Mouse (Mus musculus) MEL (cell line): Measurements from ENCODE around the gene Ciita. TPM values are rescaled to one million over a fixed set of nuclear protein-coding genes. Genes with fewer than 3 reads are reported as not detected.

ENCODE experiments used
- DNase-seq: peaks from one replicate; pipeline ENCODE4 v3.0.0; 2011; ENCODE audit warnings: low read depth, low spot score
- H3K27ac ChIP-seq: 2 replicates; pipeline ENCODE4 v1.5.1; 2012; ENCODE audit warnings: low read depth, mild to moderate bottlenecking, control low read depth, low read length, moderate library complexity; ENCODE audit not compliant: control insufficient read depth
- H3K27me3 ChIP-seq, 2 experiments: fragments of 150-350 bp in 1 of 2; sonication (generic) in 1 of 2; 2 replicates each; pipeline ENCODE4 v1.6.1; 2012; ENCODE audit warnings: low read length in 2 of 2, mild to moderate bottlenecking in 2 of 2, improper control_type of control experiment in 1 of 2, moderate library complexity in 1 of 2; ENCODE audit not compliant: insufficient read depth in 2 of 2, control insufficient read depth in 1 of 2
- H3K36me3 ChIP-seq, 2 experiments: 2 replicates each; pipeline ENCODE4 v1.6.1; 2012 to 2014; ENCODE audit warnings: low read length in 2 of 2, improper control_type of control experiment in 1 of 2, inconsistent platforms in 1 of 2, mild to moderate bottlenecking in 1 of 2; ENCODE audit not compliant: insufficient read depth in 2 of 2, control insufficient read depth in 1 of 2
- H3K4me1 ChIP-seq, 2 experiments: fragments of 150-350 bp in 1 of 2; sonication (generic) in 1 of 2; 2 replicates each; pipeline ENCODE4 v1.6.1; 2012; ENCODE audit warnings: low read length in 2 of 2, improper control_type of control experiment in 1 of 2, mild to moderate bottlenecking in 1 of 2; ENCODE audit not compliant: insufficient read depth in 2 of 2, control insufficient read depth in 1 of 2
- H3K4me3 ChIP-seq, 2 experiments: fragments of 150-350 bp in 1 of 2; sonication (generic) in 1 of 2; 2 replicates each; pipeline ENCODE4 v1.5.1; 2012; ENCODE audit warnings: low read depth in 2 of 2, low read length in 2 of 2, mild to moderate bottlenecking in 2 of 2, moderate library complexity in 2 of 2, control low read depth in 1 of 2, improper control_type of control experiment in 1 of 2; ENCODE audit not compliant: control insufficient read depth in 1 of 2, insufficient read depth in 1 of 2
- H3K79me2 ChIP-seq: 2 replicates; pipeline ENCODE4 v1.6.1; 2012; ENCODE audit warnings: mild to moderate bottlenecking, low read length, moderate library complexity; ENCODE audit not compliant: control insufficient read depth, poor library complexity, insufficient read depth
- H3K9ac ChIP-seq: 2 replicates; pipeline ENCODE4 v1.6.1; 2012; ENCODE audit warnings: low read depth, mild to moderate bottlenecking, control low read depth, low read length, moderate library complexity; ENCODE audit not compliant: control insufficient read depth, poor library complexity, severe bottlenecking
- H3K9me3 ChIP-seq: fragments of 150-350 bp; sonication (generic); replicated peaks from 2 replicates; pipeline ENCODE4 v1.6.1; 2012; ENCODE audit warnings: mild to moderate bottlenecking, low read length, improper control_type of control experiment, moderate library complexity; ENCODE audit not compliant: insufficient read depth
- BHLHE40 ChIP-seq: IDR thresholded peaks from 2 replicates; pipeline ENCODE4 v1.6.1; 2012; ENCODE audit warnings: low read depth, mild to moderate bottlenecking, inconsistent platforms, low read length, improper control_type of control experiment, borderline replicate concordance
- CHD2 ChIP-seq: IDR thresholded peaks from 2 replicates; pipeline ENCODE4 v1.6.1; 2011; ENCODE audit warnings: low read length, improper control_type of control experiment
- CTCF ChIP-seq, 3 experiments: IDR thresholded peaks in 2 of 3; conservative IDR thresholded peaks in 1 of 3; 2 replicates each; pipeline ENCODE4 v1.5.1; 2011 to 2012; ENCODE audit warnings: low read length in 3 of 3, low read depth in 2 of 3, mild to moderate bottlenecking in 2 of 3, improper control_type of control experiment in 1 of 3, inconsistent platforms in 1 of 3, mixed read lengths in 1 of 3, moderate library complexity in 1 of 3; ENCODE audit not compliant: control insufficient read depth in 1 of 3, insufficient read depth in 1 of 3, poor library complexity in 1 of 3, severe bottlenecking in 1 of 3
- E2F4 ChIP-seq: IDR thresholded peaks from 2 replicates; pipeline ENCODE4 v1.6.1; 2011; ENCODE audit warnings: low read depth, low read length, improper control_type of control experiment, borderline replicate concordance
- ELF1 ChIP-seq: IDR thresholded peaks from 2 replicates; pipeline ENCODE4 v1.6.1; 2014; ENCODE audit warnings: low read depth, mild to moderate bottlenecking, inconsistent platforms, low read length, improper control_type of control experiment, moderate library complexity
- ETS1 ChIP-seq: IDR thresholded peaks from 2 replicates; pipeline ENCODE4 v1.6.1; 2012; ENCODE audit warnings: low read depth, mild to moderate bottlenecking, inconsistent platforms, low read length, improper control_type of control experiment, moderate library complexity
- GATA1 ChIP-seq: IDR thresholded peaks from 2 replicates; pipeline ENCODE4 v1.6.1; 2011; ENCODE audit warnings: low read depth, low read length, improper control_type of control experiment
- HCFC1 ChIP-seq: IDR thresholded peaks from 2 replicates; pipeline ENCODE4 v1.6.1; 2012; ENCODE audit warnings: low read depth, mild to moderate bottlenecking, inconsistent platforms, low read length, improper control_type of control experiment, moderate library complexity
- JUND ChIP-seq: IDR thresholded peaks from 2 replicates; pipeline ENCODE4 v1.6.1; 2011; ENCODE audit warnings: low read depth, mild to moderate bottlenecking, improper control_type of control experiment, low read length
- MEF2A ChIP-seq: IDR thresholded peaks from 2 replicates; pipeline ENCODE4 v1.6.1; 2014; ENCODE audit warnings: low read depth, mild to moderate bottlenecking, inconsistent platforms, low read length, improper control_type of control experiment; ENCODE audit not compliant: poor library complexity, insufficient replicate concordance, severe bottlenecking; ENCODE audit errors: extremely low read depth
- MYB ChIP-seq: IDR thresholded peaks from 2 replicates; pipeline ENCODE4 v1.6.1; 2011; ENCODE audit warnings: mild to moderate bottlenecking, low read depth, low read length, improper control_type of control experiment
- MYC ChIP-seq: IDR thresholded peaks from 2 replicates; pipeline ENCODE4 v1.6.1; 2011; ENCODE audit warnings: low read depth, mild to moderate bottlenecking, low read length, improper control_type of control experiment, moderate library complexity
- NRF1 ChIP-seq: IDR thresholded peaks from 2 replicates; pipeline ENCODE4 v1.6.1; 2014; ENCODE audit warnings: low read depth, mild to moderate bottlenecking, inconsistent platforms, low read length, improper control_type of control experiment, moderate library complexity; ENCODE audit not compliant: poor library complexity, insufficient read depth, severe bottlenecking
- POLR2A ChIP-seq, 2 experiments: IDR thresholded peaks; 2 replicates each; pipeline ENCODE4 v1.6.1; 2011 to 2012; ENCODE audit warnings: low read length in 2 of 2, mild to moderate bottlenecking in 2 of 2, control low read depth in 1 of 2, improper control_type of control experiment in 1 of 2, low read depth in 1 of 2, moderate library complexity in 1 of 2; ENCODE audit not compliant: control insufficient read depth in 1 of 2, insufficient read depth in 1 of 2, poor library complexity in 1 of 2
- POLR2AphosphoS2 ChIP-seq: IDR thresholded peaks from 2 replicates; pipeline ENCODE4 v1.6.1; 2011; ENCODE audit warnings: low read length, improper control_type of control experiment
- POLR2AphosphoS5 ChIP-seq: IDR thresholded peaks from 2 replicates; pipeline ENCODE4 v1.6.1; 2012; ENCODE audit warnings: low read depth, borderline replicate concordance, mild to moderate bottlenecking, inconsistent platforms, low read length, moderate library complexity, mixed read lengths
- TBP ChIP-seq: IDR thresholded peaks from 2 replicates; pipeline ENCODE4 v1.8.0; 2011; ENCODE audit warnings: low read depth, low read length, improper control_type of control experiment
- TCF12 ChIP-seq: IDR thresholded peaks from 2 replicates; pipeline ENCODE4 v1.6.1; 2014; ENCODE audit warnings: low read depth, mild to moderate bottlenecking, inconsistent platforms, low read length, improper control_type of control experiment, moderate library complexity
- UBTF ChIP-seq: IDR thresholded peaks from 2 replicates; pipeline ENCODE4 v1.6.1; 2012; ENCODE audit warnings: low read depth, mild to moderate bottlenecking, inconsistent platforms, low read length, improper control_type of control experiment, moderate library complexity, borderline replicate concordance; ENCODE audit not compliant: insufficient read depth
- USF1 ChIP-seq: IDR thresholded peaks from 2 replicates; pipeline ENCODE4 v1.6.1; 2014; ENCODE audit warnings: low read depth, mild to moderate bottlenecking, inconsistent platforms, low read length, improper control_type of control experiment, moderate library complexity
- ZC3H11A ChIP-seq: IDR thresholded peaks from 2 replicates; pipeline ENCODE4 v1.6.1; 2012; ENCODE audit warnings: low read depth, mild to moderate bottlenecking, inconsistent platforms, low read length, improper control_type of control experiment
- ZKSCAN1 ChIP-seq: IDR thresholded peaks from 2 replicates; pipeline ENCODE4 v1.6.1; 2012; ENCODE audit warnings: low read depth, mild to moderate bottlenecking, inconsistent platforms, low read length, improper control_type of control experiment, moderate library complexity
- ZMIZ1 ChIP-seq: IDR thresholded peaks from 2 replicates; pipeline ENCODE4 v1.6.1; 2012; ENCODE audit warnings: low read depth, mild to moderate bottlenecking, inconsistent platforms, low read length, improper control_type of control experiment, moderate library complexity
- ZNF384 ChIP-seq: IDR thresholded peaks from 2 replicates; pipeline ENCODE4 v1.6.1; 2012; ENCODE audit warnings: low read depth, mild to moderate bottlenecking, inconsistent platforms, low read length, improper control_type of control experiment
- polyA plus RNA-seq, 2 experiments: library from polyadenylated mRNA; stranded (reverse) in 1 of 2; unstranded in 1 of 2; fragments of >175 nt in 1 of 2; fragments of >200 nt in 1 of 2; gene quantifications; 2 replicates each; pipeline versions ENCODE4 v1.2.1 to v1.2.4; 2012; ENCODE audit warnings: low replicate concordance in 2 of 2, low read depth in 1 of 2; ENCODE audit not compliant: insufficient read length in 2 of 2, insufficient read depth in 1 of 2, missing spikeins in 1 of 2
- total RNA-seq: library from RNA; depleted of rRNA; stranded (reverse); fragments of 300-350 nt; gene quantifications from 2 replicates; pipeline ENCODE4 v1.2.3, GENCODE M21; 2012

Gene Ciita
- total and polyA plus RNA-seq, 3 experiments: 0.04 TPM; not detected in 2

DNA sequence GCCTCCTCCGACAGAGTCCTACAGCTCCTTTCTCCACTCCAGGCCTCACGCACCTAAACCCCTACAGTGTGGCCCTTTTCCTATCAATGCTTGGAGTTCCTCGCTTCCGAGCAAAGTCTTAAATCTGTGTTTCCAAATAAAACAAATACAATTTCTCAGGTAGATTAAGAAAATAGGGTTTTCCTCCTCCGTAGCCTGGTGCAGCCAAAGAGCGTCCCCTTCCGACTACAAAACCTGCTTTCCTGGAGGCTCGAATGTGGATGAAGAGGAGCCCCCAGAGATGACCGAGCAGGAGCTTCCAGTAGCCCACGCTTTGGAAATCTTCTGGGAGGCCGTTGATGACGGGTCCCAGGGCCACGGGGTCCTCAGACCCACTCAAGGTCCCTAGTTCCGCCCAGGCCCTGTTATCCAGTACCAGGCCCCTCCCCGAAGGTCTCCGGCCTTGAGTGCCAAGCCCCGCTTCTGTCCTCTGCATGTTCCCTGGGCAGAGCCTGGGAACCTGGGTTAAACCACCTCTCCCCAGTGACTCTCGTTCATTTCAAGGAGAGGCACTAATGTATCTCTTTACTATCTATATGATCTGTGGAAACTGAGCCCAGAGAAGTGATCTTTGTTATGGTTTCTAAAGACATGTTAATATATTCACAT, 10.8 kb downstream of the Ciita start:
- Histone ChIP-seq H3K36me3 (no peaks in the 10 kb centered on the region), H3K27me3 (no peaks in the 10 kb centered on the region; a peak in 1 of 4 replicates), H3K4me1 (no peaks in the 10 kb centered on the region), H3K9ac (no peak overlapping the region), H3K79me2 (no peaks in the 10 kb centered on the region), H3K27ac (no peak overlapping the region), H3K4me3 (no peak overlapping the region), H3K9me3 (no peaks in the 10 kb centered on the region)
- TF ChIP-seq ZNF384 (no peak), MYB (no peak), TCF12 (no peak), ELF1 (no peak), CHD2 (no peak), MYC (no peak), GATA1 (no peak), ZMIZ1 (no peak)
- DNase-seq: no peak

- Histone ChIP-seq H3K27me3 (no peaks in the 10 kb centered on the region; a peak in 1 of 4 replicates), H3K4me1 (no peaks in the 10 kb centered on the region), H3K9me3 (no peaks in the 10 kb centered on the region), H3K79me2 (no peaks in the 10 kb centered on the region), H3K27ac (no peak overlapping the region), H3K4me3 (no peak overlapping the region), H3K9ac (no peak overlapping the region), H3K36me3 (no peaks in the 10 kb centered on the region)
- TF ChIP-seq JUND (no peak), TCF12 (no peak), POLR2AphosphoS5 (no peak), CTCF (IDR thresholded peaks at IDR 0.05 in 2 of 3, conservative IDR thresholded peaks at IDR 0.05 in 1 of 3; ENCODE audit: control insufficient read depth in 1 of 3, insufficient read depth in 1 of 3, low read depth in 2 of 3, low read length in 3 of 3, poor library complexity in 1 of 3, severe bottlenecking in 1 of 3) (no peak), TBP (no peak), E2F4 (no peak), POLR2A (IDR thresholded peaks at IDR 0.05; ENCODE audit: control insufficient read depth in 1 of 2, insufficient read depth in 1 of 2, low read depth in 1 of 2, low read length in 2 of 2, poor library complexity in 1 of 2) (no peak), MEF2A (no peak), ZKSCAN1 (no peak), ZMIZ1 (no peak), USF1 (no peak), MYB (no peak), NRF1 (no peak), POLR2AphosphoS2 (no peak), ETS1 (no peak), HCFC1 (no peak), ZC3H11A (no peak), MYC (no peak), UBTF (no peak), BHLHE40 (no peak)
- no peak for DNase-seq
Measured at GRCm38 (mm10) chr16:10491716-10492115, 11.9 kb downstream of the Ciita start.
